Mouse (Mus musculus): ENCODE measurements around the gene Fam181a.
A peak's percentile ranks its signal among the peaks of the same experiment; 100 is the strongest.

- TF ChIP-seq CTCF (IDR thresholded peaks at IDR 0.05; ENCODE audit: low read depth) (peak; percentile 67), EP300 (IDR thresholded peaks at IDR 0.05; ENCODE audit: low read depth) (no peak)
Measured at GRCm38 (mm10) chr12:103262017-103262865, 48.5 kb upstream of the Fam181a start.
